Mouse (Mus musculus): ENCODE measurements around the gene Fbxo41.

DNA sequence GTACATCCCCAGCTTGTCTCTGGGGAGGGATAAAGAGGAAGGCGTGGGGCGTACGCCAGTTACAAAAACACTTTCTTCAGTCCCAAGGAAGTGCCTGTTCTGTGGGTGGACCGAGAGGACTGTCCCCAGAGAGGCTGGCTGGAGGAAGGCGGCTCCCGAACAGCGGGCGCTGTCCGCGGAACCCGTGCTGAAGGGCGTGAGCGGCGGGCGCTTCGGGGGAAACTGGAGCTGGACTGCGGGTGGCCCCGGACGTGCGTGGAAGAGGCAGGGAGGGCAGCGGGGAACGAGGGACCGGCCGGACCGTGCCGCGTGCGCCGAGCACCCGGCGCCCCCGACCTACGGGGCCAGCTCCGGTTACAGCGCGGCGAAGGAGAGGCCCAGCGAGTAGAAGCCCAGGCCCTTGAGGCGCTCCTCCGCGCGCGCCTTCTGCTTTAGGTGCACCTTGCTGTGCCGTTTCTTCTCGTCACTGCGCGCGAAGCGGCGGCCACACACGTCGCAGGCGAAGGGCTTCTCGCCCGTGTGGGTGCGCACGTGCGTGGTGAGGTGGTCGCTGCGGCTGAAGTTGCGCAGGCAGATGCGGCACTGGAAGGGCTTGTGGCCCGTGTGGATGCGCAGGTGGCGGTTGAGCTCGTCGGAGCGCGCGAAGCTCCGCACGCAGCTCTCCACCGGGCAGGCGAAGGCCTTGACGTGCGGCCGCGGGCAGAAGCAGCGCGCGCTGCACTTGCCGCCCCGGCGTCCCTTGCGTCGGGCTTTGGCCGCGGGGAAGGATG is 8.7 kb upstream of the Fbxo41 start:
- TF ChIP-seq CTCF (IDR thresholded peaks at IDR 0.05; ENCODE audit: extremely low read depth, insufficient read length, insufficient replicate concordance, low read depth, low read length) (no peak), POLR2A (IDR thresholded peaks at IDR 0.05; ENCODE audit: low read depth, low read length) (no peak)

Data from small intestine, adult 2 months (tissue).